22 mouse cellular contexts compared by ENCODE assay signal in genomic region chr4:125097412-125097811, GRCm38 (mm10). TPM values are rescaled to one million over a fixed set of nuclear protein-coding genes. Genes with fewer than 3 reads are reported as not detected.
DNase-seq lines count a peak whose midpoint lies in the region; TF ChIP-seq lines count a peak whose summit lies in the region.
"Had no signal": no experiment of that assay in that cellular context is flagged by ENCODE, and none has a peak within 500 bp of the region (broad histone marks: within the 10 kb centered on the region; RNA-seq: fewer than 3 reads in every experiment).

No protein-coding gene starts in this region.

- no peak overlapping the region for H3K4me2 ChIP-seq in myocyte (ENCODE audit: low read depth)

- DNase-seq in 416B (ENCODE audit: low read depth), result peak; percentile 67
- no peak for DNase-seq in right cerebral cortex, postnatal 10 days (ENCODE audit: low spot score in 2 of 2)
- DNase-seq in embryo, embryonic 11 days, result no peak
- no peak for DNase-seq in spleen, postnatal 10 days (ENCODE audit: low spot score in 2 of 2)
- DNase-seq: adrenal gland, adult 2 months; adrenal gland, adult 8-10 months; adrenal gland, postnatal 10 days; adrenal gland, postnatal 14 days; adrenal gland, postnatal 25 days; adrenal gland, postnatal 36 days; B cell, adult 2 months; cerebellum, adult 11 months; cerebellum, adult 11-12 months; cerebellum, adult 18-20 months; cerebellum, adult 2 months; cerebellum, adult 8-10 months had no signal

- no peak for TF ChIP-seq CTCF in C2C12 (IDR thresholded peaks at IDR 0.05; ENCODE audit: control insufficient read depth, insufficient read depth, insufficient read length)

- H3K79me3 ChIP-seq in C2C12 (ENCODE audit: low read depth), result peaks cover 17% of the 10 kb centered on the region

- TF ChIP-seq POLR2A in myocyte (IDR thresholded peaks at IDR 0.05; ENCODE audit: insufficient read length, low read depth), result no peak

- H3K27me3 ChIP-seq in C2C12 (ENCODE audit: control insufficient read depth, insufficient read depth, insufficient read length) (no peaks in the 10 kb centered on the region), myocyte (ENCODE audit: control insufficient read depth, insufficient read depth, insufficient read length) (no peaks in the 10 kb centered on the region)
- H3K27me3 ChIP-seq: CH12.LX, Patski had no signal

- peaks cover 8% of the 10 kb centered on the region for H3K36me3 ChIP-seq in C2C12 (ENCODE audit: control insufficient read depth, insufficient read depth)
- H3K36me3 ChIP-seq in myocyte (ENCODE audit: control insufficient read depth, insufficient read depth), result no peaks in the 10 kb centered on the region

- no peak overlapping the region for H3ac ChIP-seq in C2C12 (ENCODE audit: control insufficient read depth, insufficient read length, low read depth)
- no peak overlapping the region for H3ac ChIP-seq in myocyte (ENCODE audit: control insufficient read depth, insufficient read length)

- peaks cover 55% of the 10 kb centered on the region for H3K79me2 ChIP-seq in C2C12 (ENCODE audit: control insufficient read depth, insufficient read depth)
- H3K79me2 ChIP-seq in myocyte (ENCODE audit: control insufficient read depth, insufficient read depth), result no peaks in the 10 kb centered on the region

- H3K4me3 ChIP-seq in C2C12 (ENCODE audit: insufficient read depth, poor library complexity, severe bottlenecking), result no peak overlapping the region
- H3K4me3 ChIP-seq in myocyte, result no peak overlapping the region

TF ChIP-seq in C2C12, 6 proteins besides CTCF, POLR2A, EP300 and RAD21:
- TF ChIP-seq USF1 (IDR thresholded peaks at IDR 0.05; ENCODE audit: low read depth) (no peak), MAX (IDR thresholded peaks at IDR 0.05) (no peak), FOSL1 (IDR thresholded peaks at IDR 0.05; ENCODE audit: insufficient read depth, low read length, poor library complexity, severe bottlenecking) (no peak), CEBPB (IDR thresholded peaks at IDR 0.05; ENCODE audit: low read depth) (no peak), MYOD1 (IDR thresholded peaks at IDR 0.05; ENCODE audit: control insufficient read depth, insufficient read length, low read depth) (peak; percentile 50), MYOG (IDR thresholded peaks at IDR 0.05; ENCODE audit: control insufficient read depth, extremely low read depth, insufficient read length) (no peak)
TF ChIP-seq in C2C12: peak in this region for 1.

TF ChIP-seq in myocyte, 11 proteins besides CTCF, POLR2A, EP300 and RAD21:
- TF ChIP-seq CEBPB (IDR thresholded peaks at IDR 0.05; ENCODE audit: insufficient read depth, poor library complexity, severe bottlenecking) (no peak), MYOD1 (IDR thresholded peaks at IDR 0.05; ENCODE audit: control insufficient read depth in 1 of 3, insufficient read length in 2 of 3, low read depth in 2 of 3) (peak in 2 of 3 experiments; percentile 30 to 73), MYOG (IDR thresholded peaks at IDR 0.05; ENCODE audit: control insufficient read depth in 1 of 3, insufficient read depth in 1 of 3, insufficient read length in 2 of 3, low read depth in 2 of 3) (peak in 1 of 3 experiments; percentile 34)

RNA-seq across cellular contexts. Expression of gene Meaf6, which starts 12.5 kb away (rescaled TPM):
- polyA plus RNA-seq in C2C12 (2012; fragmentation: generic; extraction: Trizol) (31.3 TPM), myocyte (2012; fragmentation: generic; extraction: Trizol) (19.3 TPM)

RNA-seq across cellular contexts. Expression of gene Zc3h12a, which starts 30.2 kb away (rescaled TPM):
- 6.7 TPM for polyA plus RNA-seq in C2C12 (2012; fragmentation: generic; extraction: Trizol)
- polyA plus RNA-seq in myocyte (2012; fragmentation: generic; extraction: Trizol), result 5.9 TPM

RNA-seq across cellular contexts. Expression of gene Snip1, which starts 30.9 kb away (rescaled TPM):
- 19.1 TPM for polyA plus RNA-seq in C2C12 (2012; fragmentation: generic; extraction: Trizol)
- polyA plus RNA-seq in myocyte (2012; fragmentation: generic; extraction: Trizol), result 14.3 TPM

RNA-seq across cellular contexts. Expression of gene Dnali1, which starts 31.9 kb away (rescaled TPM):
- polyA plus RNA-seq in C2C12 (2012; fragmentation: generic; extraction: Trizol) (0.04 TPM), myocyte (2012; fragmentation: generic; extraction: Trizol) (0.14 TPM)
- polyA plus RNA-seq: activated CD4-positive, CD25-positive, alpha-beta regulatory T cell, adult 4 months; adrenal gland, adult 2 months; CD4-positive, CD25-positive, alpha-beta regulatory T cell, adult 4 months had no signal
